Mouse (Mus musculus): ENCODE results near the gene Wdr12.
A peak's percentile ranks its signal among the peaks of the same experiment; 100 is the strongest.
"Not testable (repeated sequence)": the region's sequence is repeated elsewhere in the genome, so short reads cannot be mapped to it uniquely, and the experiment has no call there.

The Wdr12 gene

GRCm38 (mm10) chr1:60098024-60098781, at the start of gene Wdr12, which contains the start of gene Carf:
Gene Wdr12 (minus strand): TSS chr1:60098645.
Gene Carf (plus strand): TSS chr1:60098247.
- peak; percentile 96 for DNase-seq

DNA sequence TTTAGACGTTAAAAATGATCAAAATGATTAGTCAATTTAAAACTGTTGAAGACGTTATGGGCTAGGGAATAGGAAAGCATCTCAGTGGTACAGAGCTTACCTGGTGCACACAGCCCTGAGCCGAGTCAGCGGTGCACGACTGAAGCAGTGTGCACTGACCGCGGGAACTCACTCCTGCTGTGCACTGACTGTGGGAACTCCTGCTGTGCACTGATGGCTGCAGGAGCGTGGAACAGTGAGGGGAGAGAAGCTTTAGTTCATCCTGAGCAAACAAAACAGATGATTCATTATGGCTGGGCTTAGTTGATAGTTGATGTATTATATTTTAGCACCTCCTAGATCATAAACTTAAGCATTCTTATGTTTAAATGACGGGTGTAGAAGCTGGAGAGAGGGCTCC, 38.9 kb upstream of the Wdr12 start:
- DNase-seq: no peak

DNA sequence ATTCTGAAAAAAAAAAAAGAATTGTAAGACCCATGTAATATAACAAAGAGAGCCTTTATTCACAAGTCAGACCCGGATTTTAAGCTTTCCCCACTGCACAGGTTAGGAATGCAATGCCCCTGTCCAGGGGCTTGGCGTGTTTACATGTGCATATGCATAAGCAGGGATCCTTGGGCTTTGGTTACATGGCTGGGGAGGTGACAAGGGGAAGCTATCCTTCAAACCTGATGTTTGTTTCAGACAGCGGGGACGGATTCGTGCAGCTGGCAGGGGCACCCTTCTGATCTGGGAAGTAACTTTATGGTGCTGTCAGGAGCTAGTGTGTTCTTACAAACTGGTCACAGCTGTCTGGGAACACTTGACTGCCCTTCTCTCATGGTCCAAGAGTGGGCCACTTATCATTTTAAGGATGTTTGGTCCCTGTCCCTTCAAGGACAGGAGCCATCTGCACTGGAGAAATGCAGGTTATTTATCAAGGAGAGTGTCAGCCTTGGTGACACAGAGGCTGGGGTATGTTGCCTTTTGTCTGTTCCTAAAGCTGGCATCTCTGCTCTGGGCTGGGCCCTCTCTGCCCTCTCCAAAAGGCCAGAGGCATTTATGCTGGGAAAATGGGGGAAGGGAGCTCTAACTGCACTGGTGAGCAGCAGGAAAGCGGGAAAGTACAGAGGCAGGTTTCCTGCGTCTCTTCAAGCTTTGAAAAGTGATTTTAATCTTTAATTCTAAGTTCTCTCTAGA, 19.4 kb upstream of the Wdr12 start:
- no peak for DNase-seq

DNA sequence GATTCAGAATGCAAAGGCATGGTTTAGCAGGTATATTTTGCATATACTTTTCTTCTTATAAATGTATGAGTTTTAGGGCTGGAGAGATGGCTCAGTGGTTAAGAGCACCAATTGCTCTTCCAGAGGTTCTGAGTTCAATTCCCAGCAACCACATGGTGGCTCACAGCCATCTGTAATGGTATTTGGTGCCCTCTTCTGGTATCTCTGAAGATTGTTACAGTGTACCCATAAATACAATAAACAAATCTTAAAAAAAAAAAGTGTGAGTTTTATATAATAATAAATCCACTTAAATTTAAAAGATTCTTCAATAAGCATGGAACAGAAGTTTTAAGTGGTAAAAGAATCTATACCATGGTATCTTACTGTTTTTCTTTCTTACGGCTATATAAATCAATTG, 6.1 kb upstream of the Wdr12 start:
- DNase-seq: no peak

- DNase-seq: no peak
Observed at GRCm38 (mm10) chr1:60098839-60099238, 394 bp upstream of the Wdr12 start.

GRCm38 (mm10) chr1:60097277-60098023, 995 bp downstream of the Wdr12 start:
- peak; percentile 75 for DNase-seq

DNA sequence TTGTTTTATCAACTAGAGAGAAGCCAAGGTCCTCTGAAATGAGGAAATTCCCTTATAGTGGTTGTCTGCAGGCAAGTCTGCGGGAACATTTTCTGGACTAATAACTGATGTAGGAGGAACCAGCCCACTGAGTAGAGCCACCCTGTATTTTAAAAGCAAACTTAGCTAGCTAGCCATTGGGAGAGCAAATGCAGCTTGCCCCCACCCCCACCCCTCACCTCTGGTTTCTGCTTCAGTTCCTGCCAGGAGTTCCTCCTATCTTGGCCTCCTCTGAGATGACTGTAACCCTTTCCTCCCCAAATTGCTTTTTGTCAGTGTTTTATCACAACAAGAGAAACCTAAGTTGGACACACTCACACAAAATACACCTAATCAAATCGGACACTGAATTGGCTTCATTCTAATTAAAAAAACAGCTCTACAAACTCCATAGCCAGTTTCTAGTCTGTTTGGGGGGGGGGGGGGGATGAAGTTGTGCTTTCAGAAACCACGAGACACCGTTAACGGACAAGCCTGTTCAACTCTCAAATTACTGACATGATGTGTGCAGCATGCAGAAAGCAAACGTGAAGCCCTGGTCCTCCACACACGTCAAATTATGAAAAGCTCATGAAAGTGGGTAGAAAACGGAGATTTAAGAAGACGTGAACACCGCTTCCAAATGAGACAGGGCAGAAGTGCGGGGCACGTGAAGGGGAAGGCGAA, 1.7 kb downstream of the Wdr12 start:
- no peak for DNase-seq

GRCm38 (mm10) chr1:60076411-60076810, 22.0 kb downstream of the Wdr12 start:
- no peak for DNase-seq

GRCm38 (mm10) chr1:60075590-60075989, 22.9 kb downstream of the Wdr12 start:
- DNase-seq: no peak

DNA sequence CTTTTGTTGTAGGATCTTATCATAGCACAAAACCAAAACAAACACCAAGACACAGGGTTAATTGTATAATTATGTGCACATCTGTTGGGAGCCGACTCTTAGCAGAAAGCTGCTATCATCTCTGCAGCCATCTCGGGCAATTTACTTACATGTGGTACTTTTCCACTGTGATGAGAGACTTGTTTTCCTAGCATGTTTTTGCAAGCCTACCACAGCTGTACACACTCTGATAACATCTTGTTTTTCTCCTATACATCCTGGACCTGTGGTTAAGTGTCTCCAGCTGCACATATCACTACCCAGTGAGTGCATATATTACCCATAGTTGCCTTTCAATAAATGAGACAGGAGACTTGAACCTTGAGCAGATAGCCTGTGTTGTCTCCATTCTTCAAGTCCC, 23.5 kb downstream of the Wdr12 start:
- no peak for DNase-seq

DNA sequence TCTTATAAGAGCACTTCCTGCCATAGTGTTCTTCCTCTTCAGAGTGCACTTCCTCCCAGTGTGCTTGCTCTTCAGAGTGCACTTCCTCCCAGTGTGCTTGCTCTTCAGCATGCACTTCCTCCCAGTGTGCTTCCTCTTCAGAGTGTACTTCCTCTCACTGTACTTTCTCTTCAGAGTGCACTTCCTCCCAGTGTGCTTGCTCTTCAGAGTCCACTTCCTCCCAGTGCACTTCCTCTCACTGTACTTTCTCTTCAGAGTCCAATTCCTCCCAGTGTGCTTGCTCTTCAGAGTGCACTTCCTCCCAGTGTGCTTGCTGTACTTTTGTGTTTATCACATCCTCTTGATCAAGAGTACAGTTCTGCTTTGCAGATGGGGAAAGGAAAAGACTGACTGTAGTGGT, 27.7 kb downstream of the Wdr12 start:
- DNase-seq: not testable (repeated sequence)

DNA sequence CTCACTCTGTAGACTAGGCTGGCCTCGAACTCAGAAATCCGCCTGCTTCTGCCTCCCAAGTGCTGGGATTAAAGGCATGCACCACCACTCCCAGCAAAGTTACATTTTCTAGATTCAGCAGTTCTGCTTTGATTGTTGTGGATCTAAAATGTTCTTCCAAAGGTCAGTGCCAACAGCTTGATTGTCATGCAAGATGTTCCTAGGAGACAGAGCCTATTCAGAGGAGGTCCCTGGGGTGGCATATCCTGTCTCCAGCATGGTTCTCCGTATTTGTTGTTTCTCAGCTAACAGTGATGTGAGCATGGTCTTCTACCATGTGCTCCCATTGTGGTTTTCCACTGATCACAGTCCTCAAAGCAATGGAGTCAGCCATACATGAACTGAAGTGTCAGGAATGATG, 42.1 kb downstream of the Wdr12 start:
- DNase-seq: no peak

- DNase-seq: no peak
Observed at GRCm38 (mm10) chr1:60054659-60055058, 43.8 kb downstream of the Wdr12 start.

DNA sequence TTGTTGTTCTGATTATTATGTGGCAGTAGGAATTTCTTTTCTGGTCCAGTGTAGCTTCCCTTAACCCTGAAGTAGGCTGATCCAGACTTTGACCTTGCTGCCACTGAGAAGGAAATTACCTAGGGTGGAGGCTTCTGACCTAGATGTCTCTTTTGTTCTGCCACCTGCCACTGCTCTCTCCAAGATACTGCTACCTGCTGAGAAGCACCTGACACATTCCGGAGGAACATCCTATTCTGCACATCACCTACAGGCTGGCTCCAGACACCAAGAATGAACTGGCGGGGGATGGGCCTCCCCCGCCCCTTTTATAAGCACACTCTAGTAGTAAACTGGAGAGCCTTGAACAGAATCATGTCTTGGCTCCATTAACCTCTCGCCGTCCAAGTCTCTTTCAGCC, 51.0 kb downstream of the Wdr12 start:
- DNase-seq: not testable (repeated sequence)

DNA sequence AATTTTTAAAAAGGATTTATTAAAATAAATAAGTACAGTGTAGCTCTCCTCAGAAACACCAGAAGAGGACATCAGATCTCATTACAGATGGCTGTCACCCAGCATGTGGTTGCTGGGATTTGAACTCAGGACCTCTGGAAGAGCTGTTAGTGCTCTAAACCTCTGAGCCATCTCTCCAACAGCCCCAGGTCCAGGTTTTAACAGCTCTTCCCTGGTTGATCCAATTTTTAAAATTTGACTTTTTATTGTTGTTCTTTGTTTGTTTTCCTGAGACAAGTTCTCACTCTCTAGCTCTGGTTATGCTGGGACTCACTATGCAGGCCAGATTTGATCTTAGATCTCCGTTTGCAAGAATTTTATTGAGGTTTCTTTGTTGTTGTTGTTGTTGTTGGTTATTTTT, 53.9 kb downstream of the Wdr12 start:
- DNase-seq: no peak

DNA sequence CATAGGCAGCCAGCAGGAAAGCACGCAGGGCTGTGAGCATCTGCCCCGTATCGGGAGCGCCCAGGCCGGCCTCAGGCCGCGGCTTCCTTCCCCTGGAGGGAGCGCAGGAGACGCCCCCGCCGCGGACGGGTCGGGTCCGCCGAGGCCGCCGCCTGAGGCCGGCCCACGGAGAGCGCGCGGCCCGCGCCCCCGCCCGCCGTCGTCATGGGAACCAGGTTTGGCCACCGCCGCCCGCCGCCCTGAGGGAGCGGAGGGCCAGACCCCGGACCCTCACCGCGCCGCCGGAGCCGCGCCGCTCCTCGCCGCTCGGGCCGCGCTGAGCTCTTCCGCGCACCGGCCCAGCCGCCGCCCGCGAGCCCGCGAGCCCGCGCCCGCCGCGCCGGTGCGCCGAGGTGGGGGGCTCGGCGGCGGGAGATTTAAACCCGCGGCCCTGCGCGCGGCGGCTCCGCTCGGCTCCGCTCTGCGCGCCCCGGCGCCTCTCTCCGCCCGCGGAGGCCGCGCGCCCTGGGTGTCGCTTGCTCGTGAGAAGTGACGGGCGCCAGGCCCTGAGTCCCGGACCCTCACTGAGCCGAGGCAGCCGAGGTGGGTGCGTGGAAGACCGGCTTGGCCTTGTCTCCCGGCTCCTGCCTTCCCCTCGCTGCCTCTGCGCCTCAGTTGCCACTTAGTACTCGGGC, 55.5 kb downstream of the Wdr12 start, which contains the start of gene Ica1l:
TSS of gene Ica1l (minus strand) at position 389 of the 674 bp plus-strand sequence.
- peak; percentile 11 for DNase-seq

DNA sequence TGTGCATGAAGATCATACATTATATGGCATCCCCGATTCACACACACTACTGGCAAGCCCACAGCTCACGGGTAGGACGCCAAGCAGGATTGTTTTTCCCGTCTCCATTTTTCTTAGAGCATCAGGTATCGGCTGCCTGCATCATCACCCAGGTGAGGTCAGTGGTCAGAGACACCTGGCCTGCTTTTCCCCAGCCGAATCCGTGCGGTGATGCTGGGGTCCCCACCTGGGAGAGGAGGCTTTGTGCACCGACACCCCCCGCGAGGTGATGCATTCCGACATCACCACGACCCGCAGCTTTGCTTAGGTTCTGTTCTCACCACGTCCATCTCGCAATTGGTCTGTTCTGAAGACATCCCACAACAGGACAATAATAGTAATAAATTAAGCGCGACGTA, 56.0 kb downstream of the Wdr12 start:
- DNase-seq: no peak

- peak; percentile 79 for DNase-seq
Observed at GRCm38 (mm10) chr1:60035044-60035443, 63.4 kb downstream of the Wdr12 start.

Measured in layer of hippocampus, adult 9-11 months (tissue).